Mouse (Mus musculus): ENCODE measurements around the gene Rgs11.

The Rgs11 gene

GRCm38 (mm10) chr17:26231156-26231555 is 28.4 kb downstream of the Rgs11 start:
- DNase-seq (ENCODE audit: low read depth, low spot score), result no peak

GRCm38 (mm10) chr17:26232863-26233262 is 30.1 kb downstream of the Rgs11 start:
- peak; percentile 56 for DNase-seq (ENCODE audit: low read depth, low spot score)

- peak; percentile 64 for DNase-seq (ENCODE audit: low read depth, low spot score)
These were observed 31.6 kb downstream of the Rgs11 start for GRCm38 (mm10) chr17:26234386-26234785.

GRCm38 (mm10) chr17:26235077-26235815 is 32.5 kb downstream of the Rgs11 start:
- no peak for DNase-seq (ENCODE audit: low read depth, low spot score)

- no peak for DNase-seq (ENCODE audit: low read depth, low spot score)
These were observed 34.9 kb downstream of the Rgs11 start for GRCm38 (mm10) chr17:26237667-26238066.

- no peak for DNase-seq (ENCODE audit: low read depth, low spot score)
These were observed 36.8 kb downstream of the Rgs11 start for GRCm38 (mm10) chr17:26239551-26239950.

GRCm38 (mm10) chr17:26240120-26240790 is 37.5 kb downstream of the Rgs11 start:
- DNase-seq (ENCODE audit: low read depth, low spot score), result peak; percentile 35

- DNase-seq (ENCODE audit: low read depth, low spot score), result no peak
These were observed 38.2 kb downstream of the Rgs11 start for GRCm38 (mm10) chr17:26240990-26241389.

- peak; percentile 77 for DNase-seq (ENCODE audit: low read depth, low spot score)
These were observed 40.8 kb downstream of the Rgs11 start for GRCm38 (mm10) chr17:26243471-26244100.

GRCm38 (mm10) chr17:26244101-26244841 is 41.5 kb downstream of the Rgs11 start, which contains the start of gene Fam234a:
Gene Fam234a, minus strand, starts transcription at chr17:26244242.
- DNase-seq (ENCODE audit: low read depth, low spot score), result peak; percentile 96

- no peak for DNase-seq (ENCODE audit: low read depth, low spot score)
These were observed 49.3 kb downstream of the Rgs11 start for GRCm38 (mm10) chr17:26251886-26252538.

- DNase-seq (ENCODE audit: low read depth, low spot score), result peak; percentile 92
These were observed 49.9 kb downstream of the Rgs11 start, which contains the start of gene Luc7l for GRCm38 (mm10) chr17:26252539-26253251. Gene Luc7l, plus strand, starts transcription at chr17:26252896.

- DNase-seq (ENCODE audit: low read depth, low spot score), result no peak
These were observed 50.6 kb downstream of the Rgs11 start for GRCm38 (mm10) chr17:26253399-26253798.

GRCm38 (mm10) chr17:26255313-26255712 is 52.6 kb downstream of the Rgs11 start:
- DNase-seq (ENCODE audit: low read depth, low spot score), result no peak

All from CD4-positive, CD25-positive, alpha-beta regulatory T cell, adult 2 months (primary cell).